In the genomic region with DNA sequence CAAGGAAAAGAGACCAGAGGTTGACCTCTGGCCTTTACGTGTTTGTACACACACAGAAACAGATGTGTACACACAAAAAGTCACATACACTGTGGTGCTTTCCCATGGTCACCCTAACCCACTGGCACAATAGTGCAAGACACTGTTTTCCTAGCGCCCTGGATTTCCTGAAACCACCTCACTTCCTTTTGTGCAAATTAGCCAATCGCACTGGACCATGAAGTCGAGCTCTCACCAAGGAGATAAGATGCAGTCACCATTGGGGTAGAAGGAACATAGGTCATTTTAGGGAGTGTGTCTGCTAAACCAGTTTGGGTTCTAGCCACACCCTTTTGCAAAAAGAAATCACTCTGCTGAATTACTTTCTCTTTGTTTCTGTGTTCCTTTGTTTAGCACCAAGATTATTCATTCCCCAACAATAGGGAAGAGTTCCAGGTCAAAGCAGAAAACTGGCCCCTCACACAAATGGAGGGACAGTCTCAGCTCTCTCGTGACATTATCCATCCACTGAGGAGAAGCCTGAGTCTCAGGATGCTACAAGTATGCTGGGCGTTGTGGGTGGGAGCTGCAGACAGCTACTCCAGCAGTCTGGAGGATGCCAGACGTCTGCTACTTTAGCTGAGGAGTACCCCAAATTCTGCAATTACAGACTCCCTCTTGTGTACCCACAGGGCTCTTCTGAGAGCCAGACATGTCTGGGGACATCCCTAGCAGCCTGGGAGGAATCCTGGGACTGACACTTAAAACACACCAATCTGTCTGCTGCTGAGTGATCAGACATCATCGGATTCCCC, we compare ENCODE assay signal across 12 mouse cellular contexts.
DNase-seq lines count a peak whose midpoint lies in the region; ATAC-seq and TF ChIP-seq lines count a peak whose summit lies in the region.
"Had no signal": no experiment of that assay in that cellular context is flagged by ENCODE, and none has a peak within 500 bp of the region (broad histone marks: within the 10 kb centered on the region; RNA-seq: fewer than 3 reads in every experiment).

No protein-coding gene starts in this region.

- no peak overlapping the region for H3K9ac ChIP-seq in limb, embryonic 13.5 days
- no peak overlapping the region for H3K9ac ChIP-seq in embryonic facial prominence, embryonic 14.5 days (ENCODE audit: low read depth, low read length)
- H3K9ac ChIP-seq in midbrain, postnatal 0 days (replicated peaks; ENCODE audit: low read length, poor library complexity, severe bottlenecking): no peak overlapping the region

- H3K4me3 ChIP-seq in cerebellum, adult 2 months (replicated peaks; ENCODE audit: insufficient read depth, low read depth, low read length): no peak overlapping the region
- H3K4me3 ChIP-seq in limb, embryonic 13.5 days: no peak overlapping the region
- no peak overlapping the region for H3K4me3 ChIP-seq in limb, embryonic 10.5 days
- no peak overlapping the region for H3K4me3 ChIP-seq in embryonic facial prominence, embryonic 14.5 days (ENCODE audit: low read depth, low read length)
- no peak overlapping the region for H3K4me3 ChIP-seq in midbrain, postnatal 0 days (ENCODE audit: low read depth, low read length)
- H3K4me3 ChIP-seq: erythroblast, embryonic 14.5 days had no signal

- no peaks in the 10 kb centered on the region for H3K9me3 ChIP-seq in limb, embryonic 13.5 days
- no peaks in the 10 kb centered on the region for H3K9me3 ChIP-seq in limb, embryonic 10.5 days (replicated peaks)
- H3K9me3 ChIP-seq in embryonic facial prominence, embryonic 14.5 days (ENCODE audit: control insufficient read depth, low read length): no peaks in the 10 kb centered on the region
- H3K9me3 ChIP-seq in midbrain, postnatal 0 days (ENCODE audit: low read length): no peaks in the 10 kb centered on the region

- no peak for TF ChIP-seq CTCF in cerebellum, adult 2 months (IDR thresholded peaks at IDR 0.05; ENCODE audit: borderline replicate concordance, insufficient read depth, low read depth, low read length)
- no peak for TF ChIP-seq CTCF in midbrain, postnatal 0 days (IDR thresholded peaks at IDR 0.05)

- H3K27me3 ChIP-seq in cerebellum, adult 2 months (ENCODE audit: control insufficient read depth, insufficient read depth, low read length): no peaks in the 10 kb centered on the region
- no peaks in the 10 kb centered on the region for H3K27me3 ChIP-seq in limb, embryonic 13.5 days
- H3K27me3 ChIP-seq in limb, embryonic 10.5 days (ENCODE audit: low read depth, poor library complexity, severe bottlenecking): no peaks in the 10 kb centered on the region
- H3K27me3 ChIP-seq in embryonic facial prominence, embryonic 14.5 days (replicated peaks; ENCODE audit: control insufficient read depth, insufficient read depth, low read length): no peaks in the 10 kb centered on the region
- no peaks in the 10 kb centered on the region for H3K27me3 ChIP-seq in midbrain, postnatal 0 days (ENCODE audit: insufficient read depth, low read length)

- WGBS in cerebellum, adult 2 months: 54% methylated on average over 8 of the region's 8 CpGs
- WGBS in limb, embryonic 13.5 days: 72% methylated on average over 8 of the region's 8 CpGs
- 80% methylated on average over 8 of the region's 8 CpGs for WGBS in limb, embryonic 10.5 days
- 66% methylated on average over 8 of the region's 8 CpGs for WGBS in embryonic facial prominence, embryonic 14.5 days
- 67% methylated on average over 8 of the region's 8 CpGs for whole genome bisulfite sequencing in midbrain, postnatal 0 days

- H3K4me2 ChIP-seq in limb, embryonic 13.5 days (replicated peaks): no peak overlapping the region
- no peak overlapping the region for H3K4me2 ChIP-seq in embryonic facial prominence, embryonic 14.5 days (ENCODE audit: low read depth, low read length)
- no peak overlapping the region for H3K4me2 ChIP-seq in midbrain, postnatal 0 days (ENCODE audit: low read depth, low read length, poor library complexity, severe bottlenecking)

- peaks cover 71% of the 10 kb centered on the region for H3K4me1 ChIP-seq in cerebellum, adult 2 months (ENCODE audit: control insufficient read depth, insufficient read depth, low read length)
- H3K4me1 ChIP-seq in limb, embryonic 13.5 days: peaks cover 44% of the 10 kb centered on the region
- peaks cover 35% of the 10 kb centered on the region for H3K4me1 ChIP-seq in limb, embryonic 10.5 days
- peaks cover 6% of the 10 kb centered on the region for H3K4me1 ChIP-seq in embryonic facial prominence, embryonic 14.5 days (ENCODE audit: control insufficient read depth, insufficient read depth, low read length)
- H3K4me1 ChIP-seq in midbrain, postnatal 0 days (ENCODE audit: insufficient read depth, low read length): peaks cover 5% of the 10 kb centered on the region; the same call in 1 of the 2 replicates

- intact Hi-C loops in gastrocnemius, postnatal 14 days (cut with DNase I; ENCODE audit: low total_unique reads): no loop called here

- ATAC-seq in limb, embryonic 13.5 days (ENCODE audit: low FRiP score, low read depth): no peak
- ATAC-seq in embryonic facial prominence, embryonic 14.5 days (ENCODE audit: low read depth): no peak
- no peak for ATAC-seq in midbrain, postnatal 0 days (ENCODE audit: low FRiP score)
- ATAC-seq: inflammation-experienced regulatory T-cells, adult 6 months had no signal

- peak overlapping the region; percentile 17 for H3K27ac ChIP-seq in cerebellum, adult 2 months (ENCODE audit: insufficient read depth, low read length)
- peak overlapping the region; percentile 11; the same call in 1 of the 2 replicates for H3K27ac ChIP-seq in limb, embryonic 13.5 days
- no peak overlapping the region; the same call in 1 of the 2 replicates for H3K27ac ChIP-seq in limb, embryonic 10.5 days
- peak overlapping the region; percentile 10 for H3K27ac ChIP-seq in embryonic facial prominence, embryonic 14.5 days (replicated peaks; ENCODE audit: low read depth, low read length)
- 0 out of 2 replicates have a peak overlapping the region, but pooled peaks have one; percentile 9 for H3K27ac ChIP-seq in midbrain, postnatal 0 days (ENCODE audit: low read depth, low read length)

- H3K36me3 ChIP-seq in limb, embryonic 13.5 days: no peaks in the 10 kb centered on the region
- H3K36me3 ChIP-seq in limb, embryonic 10.5 days: no peaks in the 10 kb centered on the region; the same call in 1 of the 2 replicates
- no peaks in the 10 kb centered on the region for H3K36me3 ChIP-seq in embryonic facial prominence, embryonic 14.5 days (ENCODE audit: control insufficient read depth, insufficient read depth, low read length)
- H3K36me3 ChIP-seq in midbrain, postnatal 0 days (ENCODE audit: insufficient read depth, low read length): no peaks in the 10 kb centered on the region

- DNase-seq in cerebellum, adult 2 months: no peak
- no peak for DNase-seq in cerebellum, postnatal 4 days (ENCODE audit: low spot score in 2 of 2)
- no peak for DNase-seq in limb, embryonic 10.5 days (ENCODE audit: low spot score)
- no peak for DNase-seq in embryonic facial prominence, embryonic 14.5 days (ENCODE audit: low spot score)
- DNase-seq in midbrain, postnatal 0 days (ENCODE audit: low spot score): no peak
- no peak for DNase-seq in gastrocnemius, postnatal 14 days
- DNase-seq in retina, embryonic 14.5 days (ENCODE audit: low spot score): no peak
- DNase-seq: right cerebral cortex, postnatal 4 days; thymus, postnatal 25 days had no signal

- TF ChIP-seq POLR2A in cerebellum, adult 2 months (IDR thresholded peaks at IDR 0.05; ENCODE audit: borderline replicate concordance, insufficient read depth, low read length): no peak
